Mouse (Mus musculus): ENCODE measurements around the gene Pln. TPM values are rescaled to one million over a fixed set of nuclear protein-coding genes. Genes with fewer than 3 reads are reported as not detected.

Gene Pln
- polyA plus RNA-seq, 1 experiment from 2014 or later, result 2.7 TPM

DNA sequence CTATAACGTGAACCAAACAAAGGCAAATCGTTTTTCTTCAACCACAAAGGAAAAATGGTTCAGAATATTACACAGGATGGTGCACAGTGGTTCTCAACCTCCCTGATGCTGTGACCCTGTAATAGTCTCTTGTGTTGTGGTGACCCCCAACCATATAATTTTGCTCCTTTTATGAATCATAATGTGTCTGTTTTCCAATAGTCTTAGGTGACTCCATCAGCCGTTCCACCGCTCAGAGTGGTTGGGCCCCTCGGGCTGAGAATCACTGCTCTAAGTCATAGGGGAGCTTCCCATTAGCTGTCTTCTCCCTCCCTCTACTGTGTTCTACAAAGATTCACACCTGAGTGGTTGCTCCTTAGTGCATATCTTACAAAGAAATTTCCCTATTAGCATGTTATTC, 9.4 kb downstream of the Pln start:
- 88% methylated on average over 5 of the region's 5 CpGs for WGBS

DNA sequence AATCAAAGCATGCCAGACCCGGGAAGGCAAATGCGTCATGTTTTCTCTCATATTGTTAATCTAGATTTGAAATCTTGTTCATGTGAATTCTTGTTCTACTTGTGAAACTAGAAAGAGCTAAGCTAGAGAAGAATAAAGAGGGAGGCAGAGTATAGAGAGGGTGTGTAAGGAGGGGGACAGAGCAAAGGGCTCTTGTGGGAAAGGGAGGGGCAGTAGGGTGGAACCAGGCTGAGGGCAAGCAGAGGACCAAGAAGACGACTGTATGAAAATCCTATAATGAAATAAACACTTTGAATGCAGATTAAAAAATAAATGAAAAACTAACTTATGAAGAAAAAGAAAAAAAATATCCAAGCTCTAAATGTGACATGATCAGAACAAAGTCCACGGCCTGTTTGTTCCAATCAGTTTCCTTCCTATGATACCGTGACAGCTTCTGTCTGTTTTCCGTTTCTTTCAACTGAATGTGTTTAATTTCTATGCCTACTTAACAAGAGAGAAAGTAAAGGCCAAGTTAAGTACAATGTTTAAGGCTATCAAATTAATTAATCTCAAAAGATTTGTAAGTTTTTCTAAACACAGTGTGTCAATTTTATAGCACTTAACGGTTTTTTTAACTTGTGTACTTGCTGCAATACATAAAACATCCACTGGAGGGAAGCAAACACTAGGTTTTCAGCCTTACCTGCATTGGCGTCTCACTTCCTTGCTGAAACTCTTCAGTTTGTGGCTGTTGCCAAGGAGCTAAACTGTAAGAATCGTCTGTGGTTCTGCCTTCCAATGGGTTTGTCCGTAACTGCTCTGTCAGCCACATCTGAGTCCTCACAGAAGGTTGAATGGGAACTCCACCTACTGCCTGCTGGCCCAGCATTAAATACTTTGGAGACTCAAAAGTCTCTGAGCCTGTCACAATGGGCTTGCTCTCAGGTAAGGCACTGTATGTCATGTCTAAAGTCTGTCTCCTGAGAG, 10.6 kb downstream of the Pln start:
- Histone ChIP-seq H3K9me3 (ENCODE audit: control insufficient read depth, low read length) (no peaks in the 10 kb centered on the region), H3K27ac (ENCODE audit: low read depth) (no peak overlapping the region), H3K4me3 (ENCODE audit: low read depth, low read length) (no peak overlapping the region), H3K4me1 (replicated peaks; ENCODE audit: control insufficient read depth, insufficient read depth, low read length) (peaks cover 6% of the 10 kb centered on the region; the same call in 1 of the 2 replicates), H3K4me2 (ENCODE audit: low read length) (no peak overlapping the region), H3K9ac (ENCODE audit: low read length) (no peak overlapping the region), H3K36me3 (ENCODE audit: control insufficient read depth, insufficient read depth, low read length) (peaks cover 10% of the 10 kb centered on the region; the same call in 1 of the 2 replicates), H3K27me3 (replicated peaks; ENCODE audit: control insufficient read depth, insufficient read depth, low read length) (no peaks in the 10 kb centered on the region)
- DNase-seq (ENCODE audit: low spot score), result peak; percentile 64
- ATAC-seq (replicated peaks; ENCODE audit: low FRiP score, low TSS enrichment, low read depth), result peak; percentile 67
- 56% methylated on average over 10 of the region's 10 CpGs for WGBS

More for the DNA sequence above, 9.4 kb downstream of the Pln start:
- H3K9me3 ChIP-seq (ENCODE audit: control insufficient read depth, low read length), result no peaks in the 10 kb centered on the region
- no peaks in the 10 kb centered on the region for H3K27me3 ChIP-seq (replicated peaks; ENCODE audit: control insufficient read depth, insufficient read depth, low read length)
- no peak overlapping the region for H3K4me2 ChIP-seq (ENCODE audit: low read length)
- no peak overlapping the region for H3K27ac ChIP-seq (ENCODE audit: low read depth)
- ATAC-seq (replicated peaks; ENCODE audit: low FRiP score, low TSS enrichment, low read depth), result no peak
- peaks cover 6% of the 10 kb centered on the region; the same call in 1 of the 2 replicates for H3K4me1 ChIP-seq (replicated peaks; ENCODE audit: control insufficient read depth, insufficient read depth, low read length)
- peaks cover 10% of the 10 kb centered on the region; the same call in 1 of the 2 replicates for H3K36me3 ChIP-seq (ENCODE audit: control insufficient read depth, insufficient read depth, low read length)
- no peak overlapping the region for H3K9ac ChIP-seq (ENCODE audit: low read length)
- DNase-seq (ENCODE audit: low spot score), result no peak
- no peak overlapping the region for H3K4me3 ChIP-seq (ENCODE audit: low read depth, low read length)

DNA sequence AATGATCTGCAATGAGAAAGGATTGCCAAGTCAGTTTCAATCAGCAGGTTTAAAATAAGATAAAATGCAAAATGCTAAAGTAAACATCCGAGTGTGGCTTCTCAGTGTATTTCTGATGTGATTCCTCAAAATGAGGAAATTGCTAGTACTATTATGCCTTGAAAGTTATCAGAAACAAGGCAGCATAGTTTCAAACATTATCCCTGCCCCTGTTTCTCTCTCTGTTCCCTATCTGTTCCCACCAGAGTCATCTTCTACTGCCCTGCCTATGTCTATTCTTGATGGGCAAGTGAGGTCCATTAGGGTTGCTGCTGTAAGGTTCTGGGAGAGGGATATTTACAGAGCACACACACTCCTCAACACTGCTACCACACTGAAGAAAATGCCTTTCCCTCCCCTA, 11.8 kb downstream of the Pln start:
- no peak overlapping the region for H3K4me2 ChIP-seq (ENCODE audit: low read length)
- H3K27me3 ChIP-seq (replicated peaks; ENCODE audit: control insufficient read depth, insufficient read depth, low read length), result no peaks in the 10 kb centered on the region
- H3K27ac ChIP-seq (ENCODE audit: low read depth), result no peak overlapping the region
- WGBS, result 87% methylated on average over 1 of the region's 1 CpGs
- ATAC-seq (replicated peaks; ENCODE audit: low FRiP score, low TSS enrichment, low read depth), result no peak
- no peak overlapping the region for H3K4me3 ChIP-seq (ENCODE audit: low read depth, low read length)
- H3K9ac ChIP-seq (ENCODE audit: low read length), result no peak overlapping the region
- H3K4me1 ChIP-seq (replicated peaks; ENCODE audit: control insufficient read depth, insufficient read depth, low read length), result no peaks in the 10 kb centered on the region
- no peaks in the 10 kb centered on the region for H3K9me3 ChIP-seq (ENCODE audit: control insufficient read depth, low read length)
- DNase-seq (ENCODE audit: low spot score), result no peak
- H3K36me3 ChIP-seq (ENCODE audit: control insufficient read depth, insufficient read depth, low read length), result peaks cover 10% of the 10 kb centered on the region; the same call in 1 of the 2 replicates

DNA sequence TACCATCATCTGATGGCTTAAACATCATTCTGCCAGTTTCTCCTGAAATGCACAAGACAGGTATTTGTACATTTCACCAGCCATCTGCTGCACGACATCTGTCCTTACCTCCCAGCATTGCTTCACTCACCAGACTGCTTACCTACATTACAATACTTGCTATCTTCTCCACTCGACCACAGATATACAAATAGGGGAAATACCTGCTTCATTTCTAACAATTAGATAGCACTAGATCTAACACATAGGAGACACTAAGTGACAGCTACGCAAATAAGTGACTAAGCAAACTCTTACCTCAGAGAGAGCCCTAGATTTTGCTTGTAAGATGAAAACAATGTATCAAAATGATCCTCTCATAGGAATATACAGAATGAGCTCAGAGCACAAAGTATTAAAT, 16.2 kb downstream of the Pln start:
- no peaks in the 10 kb centered on the region for H3K27me3 ChIP-seq (replicated peaks; ENCODE audit: control insufficient read depth, insufficient read depth, low read length)
- no peak for DNase-seq (ENCODE audit: low spot score)
- H3K36me3 ChIP-seq (ENCODE audit: control insufficient read depth, insufficient read depth, low read length), result peaks cover 15% of the 10 kb centered on the region; the same call in 1 of the 2 replicates
- H3K4me1 ChIP-seq (replicated peaks; ENCODE audit: control insufficient read depth, insufficient read depth, low read length), result no peaks in the 10 kb centered on the region; the same call in 1 of the 2 replicates
- ATAC-seq (replicated peaks; ENCODE audit: low FRiP score, low TSS enrichment, low read depth), result no peak
- no peak overlapping the region for H3K27ac ChIP-seq (ENCODE audit: low read depth)
- H3K4me2 ChIP-seq (ENCODE audit: low read length), result no peak overlapping the region
- WGBS, result 92% methylated on average over 3 of the region's 3 CpGs
- no peak overlapping the region for H3K4me3 ChIP-seq (ENCODE audit: low read depth, low read length)
- no peaks in the 10 kb centered on the region for H3K9me3 ChIP-seq (ENCODE audit: control insufficient read depth, low read length)
- no peak overlapping the region for H3K9ac ChIP-seq (ENCODE audit: low read length)

DNA sequence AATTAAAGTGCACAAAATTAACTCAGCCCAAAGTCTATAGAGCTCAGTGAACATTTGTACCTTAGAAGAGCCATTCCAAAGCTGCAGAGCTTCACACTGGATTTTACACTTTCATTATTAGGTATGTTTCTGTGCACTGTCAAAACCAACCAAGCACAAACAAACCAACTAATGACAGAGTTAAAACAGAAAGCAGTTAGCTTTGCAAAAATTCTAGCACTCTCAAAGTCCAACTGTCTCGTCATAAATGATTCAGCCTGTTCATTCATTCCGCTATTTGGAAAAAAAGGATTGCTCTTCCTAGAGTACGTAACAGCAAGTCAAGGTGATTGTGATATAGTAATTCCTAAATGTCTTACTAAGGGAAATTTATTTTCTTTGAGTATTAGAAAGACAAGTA, 21.5 kb downstream of the Pln start:
- WGBS, result 72% methylated on average over 3 of the region's 3 CpGs

DNA sequence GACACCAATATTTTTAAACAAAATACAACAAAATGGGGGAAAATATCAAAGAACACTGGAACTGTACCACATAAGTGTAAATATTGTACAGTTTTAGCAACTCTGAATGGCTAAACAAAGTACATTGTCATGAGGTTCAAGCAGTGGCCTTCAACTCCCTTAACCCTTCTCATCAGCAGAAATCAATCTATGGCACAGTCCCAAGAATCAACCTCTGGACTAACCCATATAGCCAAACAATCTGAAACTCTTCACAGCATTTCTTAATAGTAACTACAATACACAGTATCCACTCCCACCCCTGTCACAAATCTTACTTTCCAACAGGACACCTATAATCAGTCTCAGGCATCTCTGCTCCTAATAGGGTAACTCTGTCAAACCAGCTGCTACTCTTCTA, 26.8 kb downstream of the Pln start:
- no peak overlapping the region for H3K4me3 ChIP-seq (ENCODE audit: low read depth, low read length)
- H3K9me3 ChIP-seq (ENCODE audit: control insufficient read depth, low read length), result no peaks in the 10 kb centered on the region
- no peak overlapping the region for H3K27ac ChIP-seq (ENCODE audit: low read depth)
- H3K4me1 ChIP-seq (replicated peaks; ENCODE audit: control insufficient read depth, insufficient read depth, low read length), result 0 out of 2 replicates have a peak, but pooled peaks cover 2% of the 10 kb centered on the region
- DNase-seq (ENCODE audit: low spot score) (no peak), ATAC-seq (replicated peaks; ENCODE audit: low FRiP score, low TSS enrichment, low read depth) (no peak)
- H3K27me3 ChIP-seq (replicated peaks; ENCODE audit: control insufficient read depth, insufficient read depth, low read length), result no peaks in the 10 kb centered on the region
- H3K36me3 ChIP-seq (ENCODE audit: control insufficient read depth, insufficient read depth, low read length), result no peaks in the 10 kb centered on the region
- no peak overlapping the region for H3K9ac ChIP-seq (ENCODE audit: low read length)
- no peak overlapping the region for H3K4me2 ChIP-seq (ENCODE audit: low read length)

More for the DNA sequence above, 21.5 kb downstream of the Pln start:
- Histone ChIP-seq H3K36me3 (ENCODE audit: control insufficient read depth, insufficient read depth, low read length) (peaks cover 11% of the 10 kb centered on the region; the same call in 1 of the 2 replicates), H3K27me3 (replicated peaks; ENCODE audit: control insufficient read depth, insufficient read depth, low read length) (no peaks in the 10 kb centered on the region), H3K9me3 (ENCODE audit: control insufficient read depth, low read length) (no peaks in the 10 kb centered on the region), H3K4me1 (replicated peaks; ENCODE audit: control insufficient read depth, insufficient read depth, low read length) (peaks cover 2% of the 10 kb centered on the region; the same call in 1 of the 2 replicates), H3K4me3 (ENCODE audit: low read depth, low read length) (no peak overlapping the region), H3K9ac (ENCODE audit: low read length) (no peak overlapping the region), H3K4me2 (ENCODE audit: low read length) (no peak overlapping the region), H3K27ac (ENCODE audit: low read depth) (no peak overlapping the region)
- DNase-seq (ENCODE audit: low spot score), result no peak
- no peak for ATAC-seq (replicated peaks; ENCODE audit: low FRiP score, low TSS enrichment, low read depth)

DNA sequence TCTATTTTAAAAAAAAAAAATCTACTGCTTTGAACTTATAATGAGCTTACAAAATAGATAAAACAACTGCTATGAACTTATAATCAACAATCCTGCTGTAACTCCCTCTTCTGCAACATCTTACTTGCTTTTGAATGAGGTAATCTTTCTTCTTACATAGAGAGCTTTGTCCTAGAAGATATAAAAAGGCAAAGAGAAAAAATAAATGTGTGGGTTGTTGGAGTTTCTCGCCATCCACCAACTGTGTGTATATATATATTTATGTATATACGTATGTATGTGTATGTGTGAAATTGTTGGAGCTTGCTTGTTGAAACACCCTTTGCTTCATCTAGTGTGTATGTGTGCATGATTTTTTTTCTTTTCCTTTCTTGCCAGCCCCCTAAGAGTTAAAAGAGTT, 29.8 kb downstream of the Pln start:
- WGBS, result 94% methylated on average over 2 of the region's 2 CpGs
- ATAC-seq (replicated peaks; ENCODE audit: low FRiP score, low TSS enrichment, low read depth) (no peak), DNase-seq (ENCODE audit: low spot score) (no peak)
- Histone ChIP-seq H3K27me3 (replicated peaks; ENCODE audit: control insufficient read depth, insufficient read depth, low read length) (no peaks in the 10 kb centered on the region), H3K4me2 (ENCODE audit: low read length) (no peak overlapping the region), H3K4me3 (ENCODE audit: low read depth, low read length) (no peak overlapping the region), H3K4me1 (replicated peaks; ENCODE audit: control insufficient read depth, insufficient read depth, low read length) (no peaks in the 10 kb centered on the region), H3K36me3 (ENCODE audit: control insufficient read depth, insufficient read depth, low read length) (no peaks in the 10 kb centered on the region), H3K27ac (ENCODE audit: low read depth) (no peak overlapping the region), H3K9me3 (ENCODE audit: control insufficient read depth, low read length) (peaks cover 16% of the 10 kb centered on the region), H3K9ac (ENCODE audit: low read length) (no peak overlapping the region)

DNA sequence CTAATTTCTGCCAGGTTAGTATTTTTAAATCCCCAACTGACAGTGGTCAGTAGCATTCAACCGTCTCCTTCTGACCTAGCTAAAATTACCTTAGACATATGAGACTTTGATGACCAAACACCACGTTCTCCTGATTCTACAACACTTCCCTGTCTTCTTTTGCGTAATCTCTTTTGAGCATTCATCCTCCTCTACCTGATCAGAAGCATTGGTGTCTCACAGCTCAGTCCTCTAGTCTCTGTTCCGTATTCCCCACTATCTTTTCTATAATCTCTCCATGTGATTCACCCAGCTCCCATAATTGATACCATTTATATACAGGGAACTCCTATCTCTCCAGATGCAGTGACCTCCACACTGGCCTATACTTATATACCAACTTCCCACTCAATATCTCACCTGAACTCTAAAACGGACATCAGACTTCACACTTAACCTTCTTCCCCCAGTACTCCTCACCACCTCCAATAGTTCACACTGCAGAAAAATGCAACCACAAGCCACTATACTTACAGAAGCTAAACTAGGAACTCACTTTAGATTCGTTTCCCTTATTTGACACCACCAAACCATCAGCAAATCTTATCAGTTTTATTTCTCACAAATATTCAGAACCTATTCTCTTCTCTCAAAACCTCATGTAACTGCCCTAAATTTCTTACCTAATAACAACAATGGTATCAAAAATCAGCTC, 36.6 kb downstream of the Pln start:
- 91% methylated on average over 6 of the region's 6 CpGs for WGBS
- H3K27me3 ChIP-seq (replicated peaks; ENCODE audit: control insufficient read depth, insufficient read depth, low read length), result no peaks in the 10 kb centered on the region
- no peak overlapping the region for H3K27ac ChIP-seq (ENCODE audit: low read depth)
- no peak overlapping the region for H3K4me3 ChIP-seq (ENCODE audit: low read depth, low read length)
- peaks cover 24% of the 10 kb centered on the region for H3K9me3 ChIP-seq (ENCODE audit: control insufficient read depth, low read length)
- DNase-seq (ENCODE audit: low spot score) (no peak), ATAC-seq (replicated peaks; ENCODE audit: low FRiP score, low TSS enrichment, low read depth) (no peak)
- no peak overlapping the region for H3K4me2 ChIP-seq (ENCODE audit: low read length)
- H3K4me1 ChIP-seq (replicated peaks; ENCODE audit: control insufficient read depth, insufficient read depth, low read length), result peaks cover 4% of the 10 kb centered on the region; the same call in 1 of the 2 replicates
- no peak overlapping the region for H3K9ac ChIP-seq (ENCODE audit: low read length)
- H3K36me3 ChIP-seq (ENCODE audit: control insufficient read depth, insufficient read depth, low read length), result no peaks in the 10 kb centered on the region

Data from intestine, embryonic 14.5 days (tissue).